Mouse (Mus musculus): ENCODE results near the gene Ndufv3. TPM values are rescaled to one million over a fixed set of nuclear protein-coding genes. Genes with fewer than 3 reads are reported as not detected.

Gene Ndufv3
- total RNA-seq (2023; ENCODE audit: inconsistent age) = 74.6 to 101 TPM (median 90.3 TPM) in 4 replicates

GRCm38 (mm10) chr17:31519946-31520838 lies at the start of gene Ndufv3, which contains the start of gene Wdr4:
Ndufv3 (plus strand) TSS chr17:31520115.
Wdr4 (minus strand) TSS chr17:31519980.

GRCm38 (mm10) chr17:31564015-31564857 lies 44.3 kb downstream of the Ndufv3 start, which contains the start of gene Pknox1:
Pknox1 (plus strand) TSS chr17:31564734.

Other genes starting within 250 kb of the Ndufv3 start
- 0.54 to 1.3 TPM (median 0.83 TPM) in 3 of 4 replicates, not detected in the other for gene Rsph1, start 242.7 kb upstream of the Ndufv3 start, total RNA-seq (2023; ENCODE audit: inconsistent age)
- 31.2 to 38.2 TPM (median 36.9 TPM) in 4 replicates for gene Slc37a1, start 233.3 kb upstream of the Ndufv3 start, total RNA-seq (2023; ENCODE audit: inconsistent age)
- gene Pde9a, start 133.9 kb upstream of the Ndufv3 start, total RNA-seq (2023; ENCODE audit: inconsistent age) = 1.4 TPM in 1 of 4 replicates, not detected in the others
- gene Wdr4, start 135 bp upstream of the Ndufv3 start, total RNA-seq (2023; ENCODE audit: inconsistent age) = 34.8 to 43.2 TPM (median 40.3 TPM) in 4 replicates
- 31.2 to 47.5 TPM (median 38.2 TPM) in 4 replicates for gene Pknox1, start 44.6 kb downstream of the Ndufv3 start, total RNA-seq (2023; ENCODE audit: inconsistent age)
- 1.4 TPM in 1 of 4 replicates, not detected in the others for gene Cbs, start 117.1 kb downstream of the Ndufv3 start, total RNA-seq (2023; ENCODE audit: inconsistent age)
- gene U2af1, start 138.8 kb downstream of the Ndufv3 start, total RNA-seq (2023; ENCODE audit: inconsistent age) = 323 to 347 TPM (median 333 TPM) in 4 replicates
- not detected in 4 replicates for gene Cryaa, start 157.7 kb downstream of the Ndufv3 start, total RNA-seq (2023; ENCODE audit: inconsistent age)

Data from B cell, adult (primary cell).